Mouse (Mus musculus) A20 (cell line): ENCODE measurements around the gene Phtf2.
A peak's percentile ranks its signal among the peaks of the same experiment; 100 is the strongest.

ENCODE experiments used
- DNase-seq: peaks from one replicate; pipeline ENCODE4 v3.0.0-alpha.2; 2011; ENCODE audit warnings: low read depth, low spot score

Phtf2 gene

GRCm38 (mm10) chr5:20881915-20882800 lies at the start of gene Phtf2, which contains the start of gene Tmem60:
Gene Phtf2 (minus strand): TSS chr5:20882124.
Gene Tmem60 (plus strand): TSS chr5:20882191.
- DNase-seq: peak; percentile 99

- DNase-seq: no peak
Measured at GRCm38 (mm10) chr5:20931300-20931699, 49.4 kb upstream of the Phtf2 start.

- peak; percentile 66 for DNase-seq
Measured at GRCm38 (mm10) chr5:20930430-20930829, 48.5 kb upstream of the Phtf2 start.

GRCm38 (mm10) chr5:20929669-20930151 lies 47.8 kb upstream of the Phtf2 start:
- DNase-seq: no peak

GRCm38 (mm10) chr5:20925451-20925850 lies 43.5 kb upstream of the Phtf2 start:
- no peak for DNase-seq

- DNase-seq: no peak
Measured at GRCm38 (mm10) chr5:20924608-20925007, 42.7 kb upstream of the Phtf2 start.

GRCm38 (mm10) chr5:20919566-20919965 lies 37.6 kb upstream of the Phtf2 start:
- DNase-seq: no peak

GRCm38 (mm10) chr5:20918967-20919366 lies 37.0 kb upstream of the Phtf2 start:
- no peak for DNase-seq

GRCm38 (mm10) chr5:20913372-20914275 lies 31.7 kb upstream of the Phtf2 start:
- DNase-seq: peak; percentile 79

- DNase-seq: peak; percentile 22
Measured at GRCm38 (mm10) chr5:20911741-20912140, 29.8 kb upstream of the Phtf2 start.

- no peak for DNase-seq
Measured at GRCm38 (mm10) chr5:20906191-20906590, 24.3 kb upstream of the Phtf2 start.

GRCm38 (mm10) chr5:20905437-20905836 lies 23.5 kb upstream of the Phtf2 start:
- DNase-seq: no peak

- no peak for DNase-seq
Measured at GRCm38 (mm10) chr5:20904647-20905046, 22.7 kb upstream of the Phtf2 start.

GRCm38 (mm10) chr5:20897446-20898167 lies 15.7 kb upstream of the Phtf2 start:
- DNase-seq: no peak

GRCm38 (mm10) chr5:20884036-20884620 lies 2.2 kb upstream of the Phtf2 start:
- DNase-seq: peak; percentile 22

- DNase-seq: peak; percentile 73
Measured at GRCm38 (mm10) chr5:20880797-20881775, 838 bp downstream of the Phtf2 start.

GRCm38 (mm10) chr5:20880386-20880785 lies 1.5 kb downstream of the Phtf2 start:
- DNase-seq: peak; percentile 22

- DNase-seq: no peak
Measured at GRCm38 (mm10) chr5:20876934-20877426, 4.9 kb downstream of the Phtf2 start.

GRCm38 (mm10) chr5:20873146-20873545 lies 8.8 kb downstream of the Phtf2 start:
- DNase-seq: no peak
